19 mouse cellular contexts compared by ENCODE assay signal in genomic region chr3:89723400-89724084, GRCm38 (mm10). TPM values are rescaled to one million over a fixed set of nuclear protein-coding genes. Genes with fewer than 3 reads are reported as not detected.
DNase-seq lines count a peak whose midpoint lies in the region; ATAC-seq and TF ChIP-seq lines count a peak whose summit lies in the region.
"Had no signal": no experiment of that assay in that cellular context is flagged by ENCODE, and none has a peak within 500 bp of the region (broad histone marks: within the 10 kb centered on the region; RNA-seq: fewer than 3 reads in every experiment).

No protein-coding gene starts in this region.

- H3K27me3 ChIP-seq in forebrain, embryonic 16.5 days (replicated peaks; ENCODE audit: control insufficient read depth, insufficient read depth, low read length) = no peaks in the 10 kb centered on the region
- H3K27me3 ChIP-seq in forebrain, embryonic 13.5 days = no peaks in the 10 kb centered on the region
- no peaks in the 10 kb centered on the region for H3K27me3 ChIP-seq in midbrain, embryonic 12.5 days
- no peaks in the 10 kb centered on the region for H3K27me3 ChIP-seq in midbrain, embryonic 11.5 days (ENCODE audit: control insufficient read depth, insufficient read depth, low read length)
- H3K27me3 ChIP-seq: CH12.LX; heart, embryonic 13.5 days had no signal

- H3K9ac ChIP-seq in forebrain, embryonic 16.5 days (replicated peaks; ENCODE audit: low read depth, low read length) = no peak overlapping the region
- H3K9ac ChIP-seq in forebrain, embryonic 13.5 days = no peak overlapping the region
- no peak overlapping the region for H3K9ac ChIP-seq in midbrain, embryonic 12.5 days (replicated peaks)
- H3K9ac ChIP-seq in midbrain, embryonic 11.5 days (ENCODE audit: low read length) = no peak overlapping the region
- H3K9ac ChIP-seq: heart, embryonic 13.5 days had no signal

- no peaks in the 10 kb centered on the region for H3K36me3 ChIP-seq in forebrain, embryonic 16.5 days (ENCODE audit: control insufficient read depth, insufficient read depth)
- H3K36me3 ChIP-seq in forebrain, embryonic 13.5 days (ENCODE audit: poor library complexity, severe bottlenecking) = 0 out of 2 replicates have a peak, but pooled peaks cover 3% of the 10 kb centered on the region
- H3K36me3 ChIP-seq in midbrain, embryonic 12.5 days = 0 out of 2 replicates have a peak, but pooled peaks cover under 1% of the 10 kb centered on the region
- no peaks in the 10 kb centered on the region for H3K36me3 ChIP-seq in midbrain, embryonic 11.5 days (ENCODE audit: control insufficient read depth, insufficient read depth, low read length)
- H3K36me3 ChIP-seq: heart, embryonic 13.5 days had no signal

- no peak for TF ChIP-seq CTCF in brain, embryonic 14.5 days (IDR thresholded peaks at IDR 0.05; ENCODE audit: borderline replicate concordance, extremely low read depth, insufficient read depth, insufficient read length)

- no peak for DNase-seq in midbrain, embryonic 11.5 days (ENCODE audit: low spot score, missing footprints)
- DNase-seq in brain, embryonic 14.5 days (ENCODE audit: low read depth) = peak; percentile 54
- peak; percentile 20 for DNase-seq in mesoderm, embryonic 11.5 days (ENCODE audit: low read depth, low spot score)
- DNase-seq in thymus, postnatal 36 days = no peak
- no peak for DNase-seq in thymus, postnatal 0 days (ENCODE audit: low spot score)
- DNase-seq: adrenal gland, adult 2 months; cerebellum, adult 8-10 months; heart, postnatal 4 days; layer of hippocampus, postnatal 36 days; left cerebral cortex, postnatal 4 days; lung, adult 18-20 months; right cerebral cortex, postnatal 4 days; thymus, postnatal 4 days had no signal

- TF ChIP-seq POLR2A in brain, embryonic 14.5 days (IDR thresholded peaks at IDR 0.05; ENCODE audit: borderline replicate concordance, extremely low read depth, insufficient read depth, insufficient read length, poor library complexity, severe bottlenecking) = no peak

- H3K4me1 ChIP-seq in forebrain, embryonic 16.5 days (replicated peaks; ENCODE audit: control insufficient read depth, insufficient read depth, low read length) = peaks cover 5% of the 10 kb centered on the region; the same call in 1 of the 2 replicates
- peaks cover 5% of the 10 kb centered on the region; the same call in 1 of the 2 replicates for H3K4me1 ChIP-seq in forebrain, embryonic 13.5 days
- 0 out of 2 replicates have a peak, but pooled peaks cover 6% of the 10 kb centered on the region for H3K4me1 ChIP-seq in midbrain, embryonic 12.5 days
- H3K4me1 ChIP-seq in midbrain, embryonic 11.5 days (ENCODE audit: control insufficient read depth, insufficient read depth, low read length) = no peaks in the 10 kb centered on the region

- H3K4me2 ChIP-seq in forebrain, embryonic 16.5 days (ENCODE audit: low read length) = no peak overlapping the region
- H3K4me2 ChIP-seq in forebrain, embryonic 13.5 days = no peak overlapping the region
- H3K4me2 ChIP-seq in midbrain, embryonic 12.5 days (replicated peaks) = no peak overlapping the region
- H3K4me2 ChIP-seq in midbrain, embryonic 11.5 days = no peak overlapping the region
- H3K4me2 ChIP-seq: heart, embryonic 13.5 days had no signal

- H3K9me3 ChIP-seq in forebrain, embryonic 16.5 days (ENCODE audit: control insufficient read depth, low read length) = no peaks in the 10 kb centered on the region
- no peaks in the 10 kb centered on the region for H3K9me3 ChIP-seq in forebrain, embryonic 13.5 days (replicated peaks)
- no peaks in the 10 kb centered on the region for H3K9me3 ChIP-seq in midbrain, embryonic 12.5 days
- H3K9me3 ChIP-seq in midbrain, embryonic 11.5 days (ENCODE audit: control insufficient read depth, low read length) = no peaks in the 10 kb centered on the region
- H3K9me3 ChIP-seq: heart, embryonic 13.5 days had no signal

- ATAC-seq in forebrain, embryonic 16.5 days = peak; percentile 50; the same call in 1 of the 2 replicates
- ATAC-seq in forebrain, embryonic 13.5 days = no peak
- ATAC-seq in midbrain, embryonic 12.5 days (ENCODE audit: low FRiP score, low read depth) = no peak
- no peak for ATAC-seq in midbrain, embryonic 11.5 days (ENCODE audit: low FRiP score)
- ATAC-seq: intestine, postnatal 0 days had no signal

- 59% methylated on average over 7 of the region's 7 CpGs for WGBS in forebrain, embryonic 16.5 days
- WGBS in forebrain, embryonic 13.5 days = 70% methylated on average over 7 of the region's 7 CpGs
- WGBS in midbrain, embryonic 12.5 days = 82% methylated on average over 7 of the region's 7 CpGs
- 84% methylated on average over 7 of the region's 7 CpGs for whole genome bisulfite sequencing in midbrain, embryonic 11.5 days

- H3K27ac ChIP-seq in forebrain, embryonic 16.5 days (ENCODE audit: low read length) = no peak overlapping the region
- no peak overlapping the region for H3K27ac ChIP-seq in forebrain, embryonic 13.5 days
- H3K27ac ChIP-seq in midbrain, embryonic 12.5 days (replicated peaks) = peak overlapping the region; percentile 39
- no peak overlapping the region for H3K27ac ChIP-seq in midbrain, embryonic 11.5 days (ENCODE audit: low read depth, low read length)
- H3K27ac ChIP-seq: heart, embryonic 13.5 days had no signal

- H3K4me3 ChIP-seq in forebrain, embryonic 16.5 days (replicated peaks; ENCODE audit: low read length) = no peak overlapping the region
- no peak overlapping the region for H3K4me3 ChIP-seq in forebrain, embryonic 13.5 days
- H3K4me3 ChIP-seq in midbrain, embryonic 12.5 days = no peak overlapping the region
- no peak overlapping the region for H3K4me3 ChIP-seq in midbrain, embryonic 11.5 days (ENCODE audit: low read depth, low read length)
- H3K4me3 ChIP-seq: heart, embryonic 13.5 days had no signal

RNA-seq across cellular contexts. Expression of gene Adar, which starts 8.7 kb away (rescaled TPM):
- polyA plus RNA-seq in forebrain, embryonic 16.5 days (2015; fragmentation: Nextera tagmentation; extraction: Ambion mirVana) = 30.0 and 33.4 TPM in 2 replicates
- 15.6 and 19.0 TPM in 2 replicates for polyA plus RNA-seq in forebrain, embryonic 13.5 days (2015; fragmentation: Nextera tagmentation; extraction: Ambion mirVana)
- 23.0 and 24.0 TPM in 2 replicates for polyA plus RNA-seq in midbrain, embryonic 12.5 days (2016; fragmentation: Nextera tagmentation; extraction: Ambion mirVana)
- 15.5 and 16.6 TPM in 2 replicates for polyA plus RNA-seq in midbrain, embryonic 11.5 days (2014; fragmentation: Nextera tagmentation; extraction: Ambion mirVana)
- polyA plus RNA-seq in brain, embryonic 14.5 days (2012; rRNA removed) = 72.0 and 78.2 TPM in 2 replicates
- 18.4 and 22.1 TPM in 2 replicates for polyA plus RNA-seq in thymus, postnatal 0 days (2015; fragmentation: Nextera tagmentation; extraction: Ambion mirVana)

RNA-seq across cellular contexts. Expression of gene Chrnb2, which starts 40.9 kb away (rescaled TPM):
- 27.7 and 29.5 TPM in 2 replicates for polyA plus RNA-seq in forebrain, embryonic 16.5 days (2015; fragmentation: Nextera tagmentation; extraction: Ambion mirVana)
- 18.6 and 20.6 TPM in 2 replicates for polyA plus RNA-seq in forebrain, embryonic 13.5 days (2015; fragmentation: Nextera tagmentation; extraction: Ambion mirVana)
- 24.7 and 26.2 TPM in 2 replicates for polyA plus RNA-seq in midbrain, embryonic 12.5 days (2016; fragmentation: Nextera tagmentation; extraction: Ambion mirVana)
- polyA plus RNA-seq in midbrain, embryonic 11.5 days (2014; fragmentation: Nextera tagmentation; extraction: Ambion mirVana) = 13.5 and 13.6 TPM in 2 replicates
- 50.3 and 53.7 TPM in 2 replicates for polyA plus RNA-seq in brain, embryonic 14.5 days (2012; rRNA removed)
- 0.53 and 0.55 TPM in 2 replicates for polyA plus RNA-seq in thymus, postnatal 0 days (2015; fragmentation: Nextera tagmentation; extraction: Ambion mirVana)

RNA-seq across cellular contexts. Expression of gene Ube2q1, which starts 49.9 kb away (rescaled TPM):
- 11.3 TPM in 2 replicates for polyA plus RNA-seq in forebrain, embryonic 16.5 days (2015; fragmentation: Nextera tagmentation; extraction: Ambion mirVana)
- polyA plus RNA-seq in forebrain, embryonic 13.5 days (2015; fragmentation: Nextera tagmentation; extraction: Ambion mirVana) = 14.1 and 15.4 TPM in 2 replicates
- polyA plus RNA-seq in midbrain, embryonic 12.5 days (2016; fragmentation: Nextera tagmentation; extraction: Ambion mirVana) = 18.5 and 21.6 TPM in 2 replicates
- 20.4 and 22.7 TPM in 2 replicates for polyA plus RNA-seq in midbrain, embryonic 11.5 days (2014; fragmentation: Nextera tagmentation; extraction: Ambion mirVana)
- polyA plus RNA-seq in brain, embryonic 14.5 days (2012; rRNA removed) = 45.1 and 61.2 TPM in 2 replicates
- 16.6 and 16.7 TPM in 2 replicates for polyA plus RNA-seq in thymus, postnatal 0 days (2015; fragmentation: Nextera tagmentation; extraction: Ambion mirVana)

Comparison
In these comparisons a context has a peak if more than half of its experiments do, and no peak if none do; other contexts are left out.
1. DNase-seq: peak in brain, embryonic 14.5 days (single experiment) and mesoderm, embryonic 11.5 days (single experiment); none in midbrain, embryonic 11.5 days (single experiment), thymus, postnatal 36 days (0 of 2) and thymus, postnatal 0 days (single experiment).